Mouse (Mus musculus): ENCODE measurements around the gene Sin3a.

Sin3a gene

GRCm38 (mm10) chr9:57137246-57137645 lies 65.4 kb downstream of the Sin3a start:
- in situ Hi-C loops (cut with MboI, MseI), result loop anchor here (25.0 kb wide), 1 partner anchor 200 kb away; the partner anchor contains the start of genes Imp3 and Snx33

- in situ Hi-C loops (cut with MboI, MseI), result loop anchor here (25.0 kb wide), 1 partner anchor 200 kb away; the partner anchor contains the start of genes Imp3 and Snx33
Observed at GRCm38 (mm10) chr9:57137777-57138176, 65.9 kb downstream of the Sin3a start.

GRCm38 (mm10) chr9:57138507-57138906 lies 66.7 kb downstream of the Sin3a start:
- in situ Hi-C loops (cut with MboI, MseI), result loop anchor here (25.0 kb wide), 1 partner anchor 201 kb away; the partner anchor contains the start of genes Imp3 and Snx33

GRCm38 (mm10) chr9:57139110-57139509 lies 67.3 kb downstream of the Sin3a start:
- in situ Hi-C loops (cut with MboI, MseI), result loop anchor here (25.0 kb wide), 1 partner anchor 202 kb away; the partner anchor contains the start of genes Imp3 and Snx33

GRCm38 (mm10) chr9:57139571-57139970 lies 67.7 kb downstream of the Sin3a start:
- in situ Hi-C loops (cut with MboI, MseI), result loop anchor here (25.0 kb wide), 1 partner anchor 202 kb away; the partner anchor contains the start of genes Imp3 and Snx33

- in situ Hi-C loops (cut with MboI, MseI), result loop anchor here (25.0 kb wide), 1 partner anchor 204 kb away; the partner anchor contains the start of genes Imp3 and Snx33
Observed at GRCm38 (mm10) chr9:57141417-57142353, 69.8 kb downstream of the Sin3a start.

GRCm38 (mm10) chr9:57143212-57143611 lies 71.4 kb downstream of the Sin3a start:
- in situ Hi-C loops (cut with MboI, MseI), result loop anchor here (25.0 kb wide), 1 partner anchor 206 kb away; the partner anchor contains the start of genes Imp3 and Snx33

- in situ Hi-C loops (cut with MboI, MseI), result loop anchor here (25.0 kb wide), 1 partner anchor 208 kb away; the partner anchor contains the start of genes Imp3 and Snx33
Observed at GRCm38 (mm10) chr9:57144830-57145229, 73.0 kb downstream of the Sin3a start.

- in situ Hi-C loops (cut with MboI, MseI), result loop anchor here (25.0 kb wide), 1 partner anchor 209 kb away; the partner anchor contains the start of genes Imp3 and Snx33
Observed at GRCm38 (mm10) chr9:57146451-57147066, 74.7 kb downstream of the Sin3a start.

GRCm38 (mm10) chr9:57147205-57148143 lies 75.6 kb downstream of the Sin3a start:
- in situ Hi-C loops (cut with MboI, MseI), result loop anchor here (25.0 kb wide), 1 partner anchor 210 kb away; the partner anchor contains the start of genes Imp3 and Snx33

GRCm38 (mm10) chr9:57148144-57148878 lies 76.5 kb downstream of the Sin3a start, which contains the start of gene Neil1:
Gene Neil1, minus strand, starts transcription at chr9:57148305.
- in situ Hi-C loops (cut with MboI, MseI), result loop anchor here (25.0 kb wide), 1 partner anchor 211 kb away; the partner anchor contains the start of genes Imp3 and Snx33

- in situ Hi-C loops (cut with MboI, MseI), result loop anchor here (25.0 kb wide), 1 partner anchor 212 kb away; the partner anchor contains the start of genes Imp3 and Snx33
Observed at GRCm38 (mm10) chr9:57149021-57149420, 77.2 kb downstream of the Sin3a start.

GRCm38 (mm10) chr9:57150192-57150591 lies 78.4 kb downstream of the Sin3a start:
- in situ Hi-C loops (cut with MboI, MseI), result loop anchor here (25.0 kb wide), 1 partner anchor 1437 kb away; the partner anchor contains the start of gene Nptn

GRCm38 (mm10) chr9:57152331-57152730 lies 80.5 kb downstream of the Sin3a start:
- in situ Hi-C loops (cut with MboI, MseI), result loop anchor here (25.0 kb wide), 1 partner anchor 1435 kb away; the partner anchor contains the start of gene Nptn

GRCm38 (mm10) chr9:57156383-57156782 lies 84.5 kb downstream of the Sin3a start:
- in situ Hi-C loops (cut with MboI, MseI), result loop anchor here (25.0 kb wide), 1 partner anchor 1431 kb away; the partner anchor contains the start of gene Nptn

GRCm38 (mm10) chr9:57156823-57157222 lies 85.0 kb downstream of the Sin3a start:
- in situ Hi-C loops (cut with MboI, MseI), result loop anchor here (25.0 kb wide), 1 partner anchor 1430 kb away; the partner anchor contains the start of gene Nptn

- in situ Hi-C loops (cut with MboI, MseI), result loop anchor here (25.0 kb wide), 1 partner anchor 1430 kb away; the partner anchor contains the start of gene Nptn
Observed at GRCm38 (mm10) chr9:57157499-57157898, 85.7 kb downstream of the Sin3a start.

- in situ Hi-C loops (cut with MboI, MseI), result loop anchor here (25.0 kb wide), 1 partner anchor 1429 kb away; the partner anchor contains the start of gene Nptn
Observed at GRCm38 (mm10) chr9:57158013-57158470, 86.2 kb downstream of the Sin3a start, which contains the start of gene Commd4. Gene Commd4, minus strand, starts transcription at chr9:57158331.

- in situ Hi-C loops (cut with MboI, MseI), result loop anchor here (25.0 kb wide), 1 partner anchor 1429 kb away; the partner anchor contains the start of gene Nptn
Observed at GRCm38 (mm10) chr9:57158506-57158905, 86.7 kb downstream of the Sin3a start.
